Mouse (Mus musculus) kidney, adult 2 months (tissue): Measurements from ENCODE around the gene Fuz. TPM values are rescaled to one million over a fixed set of nuclear protein-coding genes. Genes with fewer than 3 reads are reported as not detected.

Experiments used
- DNase-seq: peaks from one replicate; pipeline ENCODE4 v3.0.0; 2021
- H3K27ac ChIP-seq: fragments of 200-500 bp; 2 replicates; pipeline ENCODE4 v1.5.1; 2012; ENCODE audit warnings: low read depth, low read length, control low read depth, inconsistent platforms; ENCODE audit not compliant: insufficient read depth
- H3K27me3 ChIP-seq: fragments of 200-500 bp; replicated peaks from 2 replicates; pipeline ENCODE4 v1.6.1; 2012; ENCODE audit warnings: mild to moderate bottlenecking, moderate library complexity, low read length, inconsistent platforms; ENCODE audit not compliant: control insufficient read depth, insufficient read depth
- H3K36me3 ChIP-seq: fragments of 200-500 bp; 2 replicates; pipeline ENCODE4 v1.6.1; 2012; ENCODE audit warnings: mild to moderate bottlenecking, moderate library complexity, low read length, inconsistent platforms; ENCODE audit not compliant: control insufficient read depth, insufficient read depth
- H3K4me1 ChIP-seq: fragments of 200-500 bp; 2 replicates; pipeline ENCODE4 v1.6.1; 2011; ENCODE audit warnings: low read length; ENCODE audit not compliant: control insufficient read depth, insufficient read depth
- H3K4me3 ChIP-seq: fragments of 200-500 bp; 2 replicates; pipeline ENCODE4 v1.5.1; 2011; ENCODE audit warnings: mild to moderate bottlenecking, low read depth, low read length, control low read depth; ENCODE audit not compliant: insufficient read depth
- CTCF ChIP-seq: fragments of 200-500 bp; conservative IDR thresholded peaks from 2 replicates; pipeline ENCODE4 v1.5.1; 2011; ENCODE audit warnings: low read depth, mild to moderate bottlenecking, control low read depth, low read length, moderate library complexity, mixed read lengths; ENCODE audit not compliant: insufficient read depth, insufficient read length
- POLR2A ChIP-seq: fragments of 200-500 bp; IDR thresholded peaks from one replicate; pipeline ENCODE4 v1.6.1; 2011; ENCODE audit warnings: low read depth, low read length, control low read depth
- WGBS: fragments of 180-500 bp; shearing (Covaris S2); methylation state at CpG from one replicate; pipeline ENCODE4 v1.1.7; 2018; 5-methylcytosine and 5-hydroxymethylcytosine counted together
- polyA plus RNA-seq: library from polyadenylated mRNA; depleted of rRNA; stranded (reverse); fragments of >200 nt; gene quantifications from 2 replicates; pipeline ENCODE4 v1.2.3, GENCODE M21; 2012

The Fuz gene
- polyA plus RNA-seq, 1 experiment = 59.2 TPM

GRCm38 (mm10) chr7:44891611-44892010 is 4.3 kb upstream of the Fuz start:
- Histone ChIP-seq H3K27me3 (no peaks in the 10 kb centered on the region), H3K4me1 (peaks cover 15% of the 10 kb centered on the region), H3K27ac (peak overlapping the region; percentile 93; the same call in 1 of the 2 replicates), H3K4me3 (peak overlapping the region; percentile 60), H3K36me3 (no peaks in the 10 kb centered on the region)
- no peak for TF ChIP-seq CTCF
- TF ChIP-seq POLR2A = no peak
- no peak for DNase-seq
- 10% methylated on average over 6 of the region's 6 CpGs for whole genome bisulfite sequencing

GRCm38 (mm10) chr7:44892276-44892921 is 3.5 kb upstream of the Fuz start, which contains the start of gene Med25:
Gene Med25 (minus strand): TSS chr7:44892712.
- Histone ChIP-seq H3K4me3 (peak within 1 kb of the TSS; percentile 60), H3K36me3 (no peaks in the 10 kb centered on the region), H3K4me1 (peaks cover 18% of the 10 kb centered on the region), H3K27ac (peak within 1 kb of the TSS; percentile 93), H3K27me3 (no peaks in the 10 kb centered on the region)
- peak; percentile 97 for DNase-seq
- under 1% methylated on average over 56 of the region's 56 CpGs for WGBS
- TF ChIP-seq POLR2A (peak; percentile 21), CTCF (no peak)

GRCm38 (mm10) chr7:44893197-44893596 is 2.7 kb upstream of the Fuz start:
- no peak overlapping the region for H3K4me3 ChIP-seq
- WGBS = 31% methylated on average over 8 of the region's 8 CpGs

GRCm38 (mm10) chr7:44894175-44894574 is 1.7 kb upstream of the Fuz start:
- DNase-seq = no peak
- Histone ChIP-seq H3K4me1 (peaks cover 18% of the 10 kb centered on the region), H3K4me3 (no peak overlapping the region), H3K27me3 (no peaks in the 10 kb centered on the region), H3K27ac (no peak overlapping the region), H3K36me3 (no peaks in the 10 kb centered on the region)
- 90% methylated on average over 3 of the region's 3 CpGs for WGBS
- TF ChIP-seq CTCF = no peak
- TF ChIP-seq POLR2A = no peak

More at GRCm38 (mm10) chr7:44893197-44893596, 2.7 kb upstream of the Fuz start:
- TF ChIP-seq CTCF (no peak), POLR2A (no peak)
- Histone ChIP-seq H3K27ac (no peak overlapping the region), H3K36me3 (no peaks in the 10 kb centered on the region), H3K27me3 (no peaks in the 10 kb centered on the region), H3K4me1 (peaks cover 18% of the 10 kb centered on the region)
- no peak for DNase-seq

GRCm38 (mm10) chr7:44895206-44895592 is 680 bp upstream of the Fuz start:
- TF ChIP-seq CTCF = no peak
- TF ChIP-seq POLR2A = no peak
- H3K36me3 ChIP-seq = no peaks in the 10 kb centered on the region
- H3K4me3 ChIP-seq = 0 out of 2 replicates have a peak overlapping the region, but pooled peaks have one; percentile 66
- peak overlapping the region; percentile 44; the same call in 1 of the 2 replicates for H3K27ac ChIP-seq
- no peak for DNase-seq
- WGBS = 66% methylated on average over 7 of the region's 7 CpGs
- no peaks in the 10 kb centered on the region for H3K27me3 ChIP-seq
- H3K4me1 ChIP-seq = peaks cover 18% of the 10 kb centered on the region

DNA sequence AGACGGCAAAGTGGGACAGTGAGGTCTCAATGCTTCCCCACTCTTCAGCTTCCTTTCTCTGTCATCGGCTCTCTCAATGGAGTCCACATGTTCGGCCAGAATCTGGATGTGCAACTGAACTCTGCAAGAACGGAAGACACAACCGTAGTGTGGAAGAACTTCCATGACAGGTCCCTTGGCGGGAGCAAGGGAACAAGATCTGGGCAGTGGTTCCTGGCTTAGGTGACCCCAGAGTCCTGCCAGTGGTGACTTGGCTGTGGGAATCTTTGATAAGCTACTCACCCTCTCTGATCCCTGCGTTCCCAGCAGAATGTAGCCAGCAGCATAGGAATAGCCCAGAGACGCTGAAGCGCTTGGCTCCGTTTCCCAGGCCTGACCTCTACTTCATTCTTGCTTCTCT is 620 bp downstream of the Fuz start:
- Histone ChIP-seq H3K27ac (0 out of 2 replicates have a peak overlapping the region, but pooled peaks have one; percentile 37), H3K27me3 (no peaks in the 10 kb centered on the region), H3K4me1 (peaks cover 15% of the 10 kb centered on the region; the same call in 1 of the 2 replicates), H3K36me3 (no peaks in the 10 kb centered on the region), H3K4me3 (peak overlapping the region; percentile 66)
- WGBS = 16% methylated on average over 10 of the region's 10 CpGs
- DNase-seq = no peak
- TF ChIP-seq POLR2A (no peak), CTCF (no peak)

GRCm38 (mm10) chr7:44898607-44899006 is 2.7 kb downstream of the Fuz start:
- WGBS = 28% methylated on average over 19 of the region's 19 CpGs
- Histone ChIP-seq H3K4me3 (no peak overlapping the region), H3K36me3 (no peaks in the 10 kb centered on the region), H3K27me3 (no peaks in the 10 kb centered on the region), H3K27ac (no peak overlapping the region), H3K4me1 (peaks cover 20% of the 10 kb centered on the region; the same call in 1 of the 2 replicates)
- DNase-seq = peak; percentile 61
- TF ChIP-seq POLR2A = no peak
- peak; percentile 37; the same call in 1 of the 2 replicates for TF ChIP-seq CTCF
